Mouse (Mus musculus): ENCODE data around the gene Gtf2h5. TPM values are rescaled to one million over a fixed set of nuclear protein-coding genes. Genes with fewer than 3 reads are reported as not detected.

The Gtf2h5 gene
- polyA plus RNA-seq (2015; fragmentation: Nextera tagmentation; extraction: Ambion mirVana): 141 and 149 TPM in 2 replicates

DNA sequence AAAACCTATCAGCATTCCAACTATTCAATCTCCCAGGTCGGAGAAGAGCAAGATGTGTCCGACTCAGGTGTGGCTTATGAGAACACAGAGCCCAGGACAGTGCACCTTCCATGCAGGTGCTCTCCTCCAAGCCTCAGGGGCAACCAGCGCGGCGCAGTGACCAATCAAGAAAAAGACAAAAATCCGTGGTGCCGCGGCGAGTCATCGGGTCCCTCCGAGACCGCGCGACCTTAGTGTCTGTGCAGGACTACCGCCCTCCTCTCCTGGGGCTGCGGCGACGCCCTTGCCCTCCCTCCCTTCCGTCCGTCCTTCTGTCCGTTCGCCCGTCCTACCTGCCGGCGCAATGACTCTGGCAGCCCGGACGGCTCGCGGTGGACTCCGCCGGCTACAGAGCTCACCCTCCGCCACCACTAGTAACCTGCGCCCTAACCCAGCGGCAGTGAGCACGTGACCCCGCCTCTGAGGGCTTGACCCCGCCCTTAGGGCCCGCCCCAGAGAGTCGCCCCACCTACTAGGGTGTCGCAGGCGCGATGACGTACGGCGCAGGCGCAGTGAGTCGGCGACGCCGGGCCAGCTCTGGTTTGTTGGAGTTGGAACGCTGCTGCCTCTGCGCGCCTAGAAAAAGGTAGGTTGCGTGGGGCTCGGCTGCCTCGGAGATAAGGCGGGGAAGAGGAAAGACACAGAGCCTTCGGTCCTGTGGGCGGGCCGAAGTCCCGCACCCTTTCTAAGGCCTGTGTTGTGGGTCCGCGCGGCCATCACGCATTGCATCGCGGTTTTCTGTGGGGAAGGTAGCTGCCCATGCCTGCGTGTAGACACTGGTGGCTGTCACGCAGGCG is at the start of gene Gtf2h5, which contains the start of gene Serac1:
Gene Gtf2h5 (plus strand): TSS at position 500 of the 836 bp plus-strand sequence.
Gene Serac1 (minus strand): TSS at position 455 of the 836 bp plus-strand sequence.
- ATAC-seq (ENCODE audit: insufficient read depth, low FRiP score): peak; percentile 99
- Histone ChIP-seq H3K9ac (ENCODE audit: low read length) (peak within 1 kb of the TSS; percentile 91), H3K36me3 (ENCODE audit: control insufficient read depth, insufficient read depth, low read length) (peaks cover 4% of the 10 kb centered on the region; the same call in 1 of the 2 replicates), H3K9me3 (replicated peaks; ENCODE audit: control insufficient read depth, low read length) (no peaks in the 10 kb centered on the region), H3K27ac (ENCODE audit: low read length) (peak within 1 kb of the TSS; percentile 87), H3K27me3 (ENCODE audit: control insufficient read depth, insufficient read depth, low read length) (no peaks in the 10 kb centered on the region), H3K4me2 (ENCODE audit: low read depth, low read length) (peak within 1 kb of the TSS; percentile 91), H3K4me1 (ENCODE audit: control insufficient read depth, insufficient read depth, low read length) (peaks cover 8% of the 10 kb centered on the region; the same call in 1 of the 2 replicates), H3K4me3 (replicated peaks; ENCODE audit: low read length) (peak within 1 kb of the TSS; percentile 91)
- under 1% methylated on average over 70 of the region's 70 CpGs for WGBS

- 69% methylated on average over 8 of the region's 8 CpGs for WGBS
- no peaks in the 10 kb centered on the region for H3K36me3 ChIP-seq (ENCODE audit: control insufficient read depth, insufficient read depth, low read length)
- no peak overlapping the region for H3K4me3 ChIP-seq (replicated peaks; ENCODE audit: low read length)
- no peak overlapping the region for H3K27ac ChIP-seq (ENCODE audit: low read length)
- H3K4me1 ChIP-seq (ENCODE audit: control insufficient read depth, insufficient read depth, low read length): no peaks in the 10 kb centered on the region
- no peak overlapping the region for H3K9ac ChIP-seq (ENCODE audit: low read length)
- no peak for ATAC-seq (ENCODE audit: insufficient read depth, low FRiP score)
- H3K4me2 ChIP-seq (ENCODE audit: low read depth, low read length): no peak overlapping the region
- no peaks in the 10 kb centered on the region for H3K9me3 ChIP-seq (replicated peaks; ENCODE audit: control insufficient read depth, low read length)
- no peaks in the 10 kb centered on the region for H3K27me3 ChIP-seq (ENCODE audit: control insufficient read depth, insufficient read depth, low read length)
These were observed 43.9 kb upstream of the Gtf2h5 start for GRCm38 (mm10) chr17:6035661-6036060.

DNA sequence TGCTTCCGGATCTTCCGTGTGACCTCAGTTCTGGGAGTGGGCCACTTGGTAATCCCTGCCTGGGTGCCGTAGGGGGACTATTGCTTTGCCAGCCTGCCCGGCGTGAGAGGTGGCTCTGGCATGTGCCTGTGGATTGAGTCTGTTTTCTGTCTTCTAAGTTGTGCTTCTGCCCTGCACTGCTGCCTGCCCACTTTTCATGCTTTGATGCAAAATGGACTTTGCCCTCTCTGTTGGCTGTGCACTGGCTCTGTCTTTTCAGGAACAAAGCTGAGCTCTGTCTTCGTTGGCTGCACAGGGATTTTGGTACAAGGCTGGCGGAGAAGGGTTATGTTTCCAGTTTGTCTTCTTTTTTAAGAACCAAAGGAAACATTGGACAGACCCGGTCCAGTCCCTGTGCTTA is 43.1 kb upstream of the Gtf2h5 start:
- Histone ChIP-seq H3K9ac (ENCODE audit: low read length) (no peak overlapping the region), H3K4me1 (ENCODE audit: control insufficient read depth, insufficient read depth, low read length) (no peaks in the 10 kb centered on the region), H3K4me3 (replicated peaks; ENCODE audit: low read length) (no peak overlapping the region), H3K27me3 (ENCODE audit: control insufficient read depth, insufficient read depth, low read length) (no peaks in the 10 kb centered on the region), H3K36me3 (ENCODE audit: control insufficient read depth, insufficient read depth, low read length) (no peaks in the 10 kb centered on the region), H3K4me2 (ENCODE audit: low read depth, low read length) (no peak overlapping the region), H3K27ac (ENCODE audit: low read length) (peak overlapping the region; percentile 2), H3K9me3 (replicated peaks; ENCODE audit: control insufficient read depth, low read length) (no peaks in the 10 kb centered on the region)
- ATAC-seq (ENCODE audit: insufficient read depth, low FRiP score): peak; percentile 57; the same call in 1 of the 2 replicates
- 69% methylated on average over 8 of the region's 8 CpGs for WGBS

- Histone ChIP-seq H3K27ac (ENCODE audit: low read length) (peak overlapping the region; percentile 2; the same call in 1 of the 2 replicates), H3K9ac (ENCODE audit: low read length) (no peak overlapping the region), H3K27me3 (ENCODE audit: control insufficient read depth, insufficient read depth, low read length) (no peaks in the 10 kb centered on the region), H3K4me2 (ENCODE audit: low read depth, low read length) (no peak overlapping the region), H3K36me3 (ENCODE audit: control insufficient read depth, insufficient read depth, low read length) (no peaks in the 10 kb centered on the region), H3K4me3 (replicated peaks; ENCODE audit: low read length) (no peak overlapping the region), H3K9me3 (replicated peaks; ENCODE audit: control insufficient read depth, low read length) (no peaks in the 10 kb centered on the region), H3K4me1 (ENCODE audit: control insufficient read depth, insufficient read depth, low read length) (no peaks in the 10 kb centered on the region)
- WGBS: 91% methylated on average over 11 of the region's 11 CpGs
- ATAC-seq (ENCODE audit: insufficient read depth, low FRiP score): no peak
These were observed 42.7 kb upstream of the Gtf2h5 start for GRCm38 (mm10) chr17:6036872-6037271.

DNA sequence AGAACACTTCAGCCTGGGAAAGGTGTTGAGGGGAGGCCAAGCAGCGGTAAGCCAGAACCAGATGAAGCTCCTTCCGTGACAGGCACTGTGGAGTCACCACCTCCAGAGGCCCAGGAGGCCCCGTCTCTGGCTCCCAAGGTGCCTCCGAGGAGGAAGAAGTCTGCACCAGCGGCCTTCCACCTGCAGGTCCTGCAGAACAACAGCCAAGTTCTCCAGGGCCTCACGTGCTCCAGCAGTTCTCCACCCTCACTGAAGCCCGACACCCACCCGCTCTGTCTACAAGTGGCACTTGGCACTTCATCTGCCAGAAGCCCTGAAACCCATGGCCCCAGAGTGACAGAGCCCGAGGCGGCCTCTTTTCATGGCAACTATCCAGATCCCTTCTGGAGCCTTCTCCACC is 42.1 kb upstream of the Gtf2h5 start:
- H3K4me3 ChIP-seq (replicated peaks; ENCODE audit: low read length): no peak overlapping the region
- H3K36me3 ChIP-seq (ENCODE audit: control insufficient read depth, insufficient read depth, low read length): no peaks in the 10 kb centered on the region
- no peak for ATAC-seq (ENCODE audit: insufficient read depth, low FRiP score)
- H3K4me2 ChIP-seq (ENCODE audit: low read depth, low read length): no peak overlapping the region
- H3K9ac ChIP-seq (ENCODE audit: low read length): no peak overlapping the region
- WGBS: 86% methylated on average over 10 of the region's 10 CpGs
- H3K9me3 ChIP-seq (replicated peaks; ENCODE audit: control insufficient read depth, low read length): no peaks in the 10 kb centered on the region
- H3K27ac ChIP-seq (ENCODE audit: low read length): no peak overlapping the region
- no peaks in the 10 kb centered on the region for H3K27me3 ChIP-seq (ENCODE audit: control insufficient read depth, insufficient read depth, low read length)
- H3K4me1 ChIP-seq (ENCODE audit: control insufficient read depth, insufficient read depth, low read length): no peaks in the 10 kb centered on the region

DNA sequence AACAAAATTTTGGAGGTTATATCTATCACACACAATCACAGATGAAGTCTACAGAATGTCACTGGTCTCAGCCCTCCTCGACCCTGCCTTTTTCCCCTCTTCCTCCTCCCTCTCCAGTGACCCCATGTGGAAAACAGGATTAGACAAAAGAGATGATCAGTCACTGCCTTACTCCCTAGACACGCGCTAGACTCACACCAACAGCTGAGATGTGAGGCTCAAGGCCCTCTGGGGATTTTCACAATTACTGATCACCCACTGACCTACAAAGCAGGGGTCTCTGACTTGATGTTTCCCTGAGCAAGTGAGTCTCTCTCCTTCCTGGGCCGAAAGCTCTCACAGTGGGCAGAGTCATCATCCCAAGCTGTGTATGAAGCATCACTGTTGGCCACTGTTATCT is 26.8 kb upstream of the Gtf2h5 start:
- Histone ChIP-seq H3K4me3 (replicated peaks; ENCODE audit: low read length) (no peak overlapping the region), H3K4me1 (ENCODE audit: control insufficient read depth, insufficient read depth, low read length) (no peaks in the 10 kb centered on the region), H3K9me3 (replicated peaks; ENCODE audit: control insufficient read depth, low read length) (no peaks in the 10 kb centered on the region), H3K36me3 (ENCODE audit: control insufficient read depth, insufficient read depth, low read length) (0 out of 2 replicates have a peak, but pooled peaks cover 3% of the 10 kb centered on the region), H3K4me2 (ENCODE audit: low read depth, low read length) (no peak overlapping the region), H3K9ac (ENCODE audit: low read length) (no peak overlapping the region), H3K27ac (ENCODE audit: low read length) (no peak overlapping the region), H3K27me3 (ENCODE audit: control insufficient read depth, insufficient read depth, low read length) (no peaks in the 10 kb centered on the region)
- WGBS: 78% methylated on average over 4 of the region's 4 CpGs
- ATAC-seq (ENCODE audit: insufficient read depth, low FRiP score): no peak

DNA sequence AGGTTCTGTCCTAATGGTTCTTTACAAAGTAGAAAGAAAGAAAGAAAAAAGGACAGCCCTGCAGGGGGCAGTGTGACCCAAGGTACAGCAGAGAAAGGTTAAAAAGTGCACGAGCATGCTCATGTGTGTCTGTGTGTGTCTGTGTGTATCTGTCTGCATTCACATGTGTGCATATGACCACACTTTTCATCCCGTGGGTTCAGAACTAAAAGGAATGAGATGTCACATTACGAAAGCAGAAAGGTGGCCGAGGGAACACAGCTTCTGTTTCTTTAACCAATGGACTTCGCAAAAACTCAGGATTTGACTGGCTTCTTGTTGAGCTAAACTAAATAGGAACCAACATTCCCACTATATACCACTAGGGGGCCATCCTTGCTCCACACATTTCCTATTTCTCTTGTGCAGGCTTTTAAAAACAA is 24.6 kb upstream of the Gtf2h5 start:
- H3K4me3 ChIP-seq (replicated peaks; ENCODE audit: low read length): no peak overlapping the region
- H3K27me3 ChIP-seq (ENCODE audit: control insufficient read depth, insufficient read depth, low read length): no peaks in the 10 kb centered on the region
- no peak overlapping the region for H3K4me2 ChIP-seq (ENCODE audit: low read depth, low read length)
- 0 out of 2 replicates have a peak, but pooled peaks cover 3% of the 10 kb centered on the region for H3K36me3 ChIP-seq (ENCODE audit: control insufficient read depth, insufficient read depth, low read length)
- no peak for ATAC-seq (ENCODE audit: insufficient read depth, low FRiP score)
- no peak overlapping the region for H3K9ac ChIP-seq (ENCODE audit: low read length)
- H3K4me1 ChIP-seq (ENCODE audit: control insufficient read depth, insufficient read depth, low read length): no peaks in the 10 kb centered on the region
- H3K27ac ChIP-seq (ENCODE audit: low read length): no peak overlapping the region
- 18% methylated on average over 5 of the region's 5 CpGs for WGBS
- H3K9me3 ChIP-seq (replicated peaks; ENCODE audit: control insufficient read depth, low read length): no peaks in the 10 kb centered on the region

DNA sequence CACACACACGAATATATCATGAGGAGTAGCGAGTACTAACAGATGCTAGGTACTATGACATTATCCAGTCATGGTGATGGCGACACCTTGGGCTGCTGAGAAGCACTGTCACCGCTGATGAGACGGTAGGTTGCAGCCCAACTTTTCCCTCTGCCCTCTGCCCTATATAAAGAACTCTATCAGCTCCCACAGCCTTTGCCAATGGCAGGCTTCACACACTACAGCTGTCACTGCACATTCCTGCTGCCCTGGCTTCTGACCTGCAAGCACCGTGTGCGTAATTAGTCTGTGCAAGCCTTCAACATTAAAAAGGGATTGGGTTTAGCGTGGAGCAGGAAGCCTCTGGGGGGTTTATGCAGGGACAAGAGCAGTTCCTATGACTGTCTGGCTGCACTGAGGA is 16.8 kb upstream of the Gtf2h5 start:
- Histone ChIP-seq H3K9ac (ENCODE audit: low read length) (no peak overlapping the region), H3K36me3 (ENCODE audit: control insufficient read depth, insufficient read depth, low read length) (peaks cover 12% of the 10 kb centered on the region; the same call in 1 of the 2 replicates), H3K4me1 (ENCODE audit: control insufficient read depth, insufficient read depth, low read length) (no peaks in the 10 kb centered on the region), H3K4me2 (ENCODE audit: low read depth, low read length) (no peak overlapping the region), H3K4me3 (replicated peaks; ENCODE audit: low read length) (no peak overlapping the region), H3K27me3 (ENCODE audit: control insufficient read depth, insufficient read depth, low read length) (no peaks in the 10 kb centered on the region), H3K27ac (ENCODE audit: low read length) (no peak overlapping the region), H3K9me3 (replicated peaks; ENCODE audit: control insufficient read depth, low read length) (no peaks in the 10 kb centered on the region)
- 80% methylated on average over 8 of the region's 8 CpGs for WGBS
- no peak for ATAC-seq (ENCODE audit: insufficient read depth, low FRiP score)

- H3K9me3 ChIP-seq (replicated peaks; ENCODE audit: control insufficient read depth, low read length): no peaks in the 10 kb centered on the region
- no peak overlapping the region for H3K4me3 ChIP-seq (replicated peaks; ENCODE audit: low read length)
- no peak overlapping the region for H3K27ac ChIP-seq (ENCODE audit: low read length)
- no peaks in the 10 kb centered on the region for H3K27me3 ChIP-seq (ENCODE audit: control insufficient read depth, insufficient read depth, low read length)
- 82% methylated on average over 5 of the region's 5 CpGs for WGBS
- H3K9ac ChIP-seq (ENCODE audit: low read length): no peak overlapping the region
- peaks cover 12% of the 10 kb centered on the region; the same call in 1 of the 2 replicates for H3K36me3 ChIP-seq (ENCODE audit: control insufficient read depth, insufficient read depth, low read length)
- H3K4me2 ChIP-seq (ENCODE audit: low read depth, low read length): no peak overlapping the region
- H3K4me1 ChIP-seq (ENCODE audit: control insufficient read depth, insufficient read depth, low read length): no peaks in the 10 kb centered on the region
- ATAC-seq (ENCODE audit: insufficient read depth, low FRiP score): no peak
These were observed 16.1 kb upstream of the Gtf2h5 start for GRCm38 (mm10) chr17:6063532-6063931.
